Mouse (Mus musculus): ENCODE results near the gene Car2.

- TF ChIP-seq CTCF (IDR thresholded peaks at IDR 0.05; ENCODE audit: borderline replicate concordance, extremely low read depth, insufficient read depth, insufficient read length) = no peak
- no peak for TF ChIP-seq POLR2A (IDR thresholded peaks at IDR 0.05; ENCODE audit: borderline replicate concordance, extremely low read depth, insufficient read depth, insufficient read length, poor library complexity, severe bottlenecking)
These were observed 22.9 kb upstream of the Car2 start, which contains the start of gene Car3 for GRCm38 (mm10) chr3:14863022-14863711.
